24 mouse cellular contexts compared by ENCODE assay signal in the genomic region with DNA sequence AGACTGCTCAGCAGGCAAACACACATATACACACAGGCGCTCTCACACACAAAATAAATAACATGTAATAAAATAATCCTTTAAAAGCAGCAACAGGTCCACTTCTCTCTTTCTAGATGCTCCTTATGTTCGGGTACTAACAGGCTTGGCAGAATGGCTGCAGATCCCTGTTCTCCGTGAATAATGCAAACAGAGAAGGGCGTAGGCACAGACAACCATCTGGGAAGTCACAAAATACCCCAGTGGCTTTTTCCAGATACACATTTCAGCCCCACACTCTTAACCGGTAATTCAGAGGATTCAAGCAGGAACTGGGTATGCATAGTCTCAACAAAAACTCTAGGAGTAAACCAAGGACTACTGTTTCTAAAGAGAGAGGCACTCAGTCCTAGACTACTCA. TPM values are rescaled to one million over a fixed set of nuclear protein-coding genes. Genes with fewer than 3 reads are reported as not detected.
A peak's percentile ranks its signal among the peaks of the same experiment; 100 is the strongest.
DNase-seq lines count a peak whose midpoint lies in the region; ATAC-seq lines count a peak whose summit lies in the region.
"Had no signal": no experiment of that assay in that cellular context is flagged by ENCODE, and none has a peak within 500 bp of the region (broad histone marks: within the 10 kb centered on the region; RNA-seq: fewer than 3 reads in every experiment).

No protein-coding gene starts in this region.

- DNase-seq in frontal cortex, postnatal 10 days (ENCODE audit: low spot score in 2 of 2), result no peak
- DNase-seq in layer of hippocampus, adult 9-11 months, result peak; percentile 56
- DNase-seq in layer of hippocampus, postnatal 25 days (ENCODE audit: extremely low spot score in 1 of 2, low spot score in 1 of 2), result no peak
- peak; percentile 74 for DNase-seq in brain, adult 2 months (ENCODE audit: low read depth, low spot score)
- DNase-seq in telencephalon, adult 2 months (ENCODE audit: low read depth, low spot score), result peak; percentile 55
- no peak for DNase-seq in cerebellum, postnatal 10 days
- no peak for DNase-seq in right cerebral cortex, postnatal 25 days
- DNase-seq: adrenal gland, adult 2 months; adrenal gland, adult 8-10 months; adrenal gland, postnatal 10 days; adrenal gland, postnatal 14 days; adrenal gland, postnatal 25 days; adrenal gland, postnatal 36 days; B cell, adult 2 months; cerebellum, adult 11 months; cerebellum, adult 11-12 months; cerebellum, adult 18-20 months had no signal

- peak; percentile 86 for ATAC-seq in frontal cortex, adult (ENCODE audit: low TSS enrichment)
- ATAC-seq: activated CD4-positive, CD25-positive, alpha-beta regulatory T cell, adult 4 months; CD4-positive, CD25-positive, alpha-beta regulatory T cell, adult 4 months; Patski had no signal

RNA-seq across cellular contexts. Expression of gene Wdr61, which starts 8.0 kb away (rescaled TPM):
- 10 to 100 TPM; 57.7 to 61.0 TPM for total RNA-seq in layer of hippocampus, postnatal 25 days (2021)

RNA-seq across cellular contexts. Expression of gene Dnaja4, which starts 27.6 kb away (rescaled TPM):
- total RNA-seq in layer of hippocampus, postnatal 25 days (2021), result 10 to 100 TPM; 39.9 to 46.0 TPM

RNA-seq across cellular contexts. Expression of gene Crabp1, which starts 38.2 kb away (rescaled TPM):
- 1 to 10 TPM; 1.3 to 1.7 TPM for total RNA-seq in layer of hippocampus, postnatal 25 days (2021)
- total RNA-seq: CH12.LX, G1E, MEL had no signal

Comparison
In these comparisons a context has a peak if more than half of its experiments do, and no peak if none do; other contexts are left out.
1. DNase-seq: peak in layer of hippocampus, adult 9-11 months (single experiment), brain, adult 2 months (single experiment) and telencephalon, adult 2 months (single experiment); none in frontal cortex, postnatal 10 days (0 of 2), layer of hippocampus, postnatal 25 days (0 of 2), cerebellum, postnatal 10 days (0 of 2) and right cerebral cortex, postnatal 25 days (single experiment).